Mouse (Mus musculus): ENCODE data around the gene Dab1. TPM values are rescaled to one million over a fixed set of nuclear protein-coding genes. Genes with fewer than 3 reads are reported as not detected.

Dab1 gene
- polyA plus RNA-seq, 1 experiment from 2014 or later: 11.2 TPM

DNA sequence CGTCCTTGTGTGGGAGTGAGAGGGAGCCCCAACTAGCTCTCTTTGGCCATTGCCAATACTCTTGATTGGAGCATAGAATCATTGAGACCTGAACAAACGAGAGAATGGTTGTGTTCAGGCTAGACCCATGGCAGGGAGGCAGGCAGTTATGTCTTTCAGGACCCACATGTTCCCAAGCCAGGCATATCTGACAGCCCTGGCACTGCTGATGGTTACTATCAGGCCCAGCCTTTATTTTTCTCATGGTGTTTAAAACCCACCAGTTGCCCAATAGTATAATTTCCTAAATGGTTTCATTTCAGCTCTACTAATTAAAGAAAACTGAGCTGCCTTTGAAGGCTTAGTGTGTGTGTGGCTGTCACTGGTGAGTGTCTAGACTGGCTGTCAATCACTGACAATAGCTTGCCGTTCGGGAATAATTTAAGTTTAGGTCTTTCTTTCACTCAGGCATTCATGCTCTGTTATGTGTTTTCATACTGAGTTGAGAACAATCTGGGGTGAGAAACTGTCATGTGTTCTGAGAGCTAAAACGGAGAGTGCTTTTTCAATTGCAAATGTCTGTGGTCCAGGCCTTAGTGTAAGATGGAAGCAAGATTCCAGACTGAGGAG lies 17.1 kb downstream of the Dab1 start:
- no peaks in the 10 kb centered on the region for H3K9me3 ChIP-seq
- WGBS: 76% methylated on average over 5 of the region's 5 CpGs
- no peak overlapping the region for H3K27ac ChIP-seq
- H3K4me3 ChIP-seq (replicated peaks): no peak overlapping the region
- H3K4me2 ChIP-seq: no peak overlapping the region
- ATAC-seq (ENCODE audit: insufficient read depth, low FRiP score, low read depth): no peak
- no peaks in the 10 kb centered on the region for H3K4me1 ChIP-seq
- H3K36me3 ChIP-seq: no peaks in the 10 kb centered on the region
- H3K27me3 ChIP-seq (replicated peaks): no peaks in the 10 kb centered on the region
- no peak overlapping the region for H3K9ac ChIP-seq

DNA sequence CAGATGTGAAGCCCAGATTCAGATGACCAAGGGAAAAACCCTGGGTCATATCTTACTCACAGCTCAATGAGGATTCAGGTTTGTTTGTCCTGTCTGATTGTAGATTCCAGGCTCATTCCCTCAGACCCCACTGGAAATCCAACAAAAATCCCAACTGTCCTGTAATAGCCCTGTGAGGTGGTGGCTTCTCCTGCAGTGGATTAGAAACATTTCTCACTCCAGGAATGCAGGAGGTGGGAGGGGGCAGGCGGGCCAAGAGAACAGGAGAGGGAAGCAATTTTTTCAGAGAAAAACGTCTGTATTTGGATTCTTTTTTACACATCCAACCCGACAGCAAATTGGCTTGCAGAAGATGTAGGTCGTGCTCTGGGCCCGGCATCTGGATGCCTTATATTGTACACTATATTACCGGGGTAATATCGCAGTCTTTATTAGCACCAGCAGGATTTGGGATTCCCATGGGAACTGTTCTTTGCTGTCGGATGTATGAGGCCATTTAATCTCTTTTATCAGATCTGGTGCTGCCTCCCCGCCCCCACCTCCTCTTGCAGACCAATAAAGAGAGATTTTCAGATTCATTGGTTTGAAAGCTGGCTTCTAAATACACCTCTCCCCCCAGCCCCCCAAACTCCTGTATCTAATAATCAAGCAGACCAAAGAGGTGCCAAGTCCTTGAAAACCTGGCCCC lies 29.2 kb downstream of the Dab1 start:
- H3K9me3 ChIP-seq: no peaks in the 10 kb centered on the region
- no peaks in the 10 kb centered on the region for H3K27me3 ChIP-seq (replicated peaks)
- H3K4me2 ChIP-seq: no peak overlapping the region
- no peaks in the 10 kb centered on the region for H3K36me3 ChIP-seq
- H3K9ac ChIP-seq: no peak overlapping the region
- H3K4me3 ChIP-seq (replicated peaks): no peak overlapping the region
- no peaks in the 10 kb centered on the region for H3K4me1 ChIP-seq
- no peak for ATAC-seq (ENCODE audit: insufficient read depth, low FRiP score, low read depth)
- no peak overlapping the region for H3K27ac ChIP-seq
- WGBS: 52% methylated on average over 9 of the region's 9 CpGs

DNA sequence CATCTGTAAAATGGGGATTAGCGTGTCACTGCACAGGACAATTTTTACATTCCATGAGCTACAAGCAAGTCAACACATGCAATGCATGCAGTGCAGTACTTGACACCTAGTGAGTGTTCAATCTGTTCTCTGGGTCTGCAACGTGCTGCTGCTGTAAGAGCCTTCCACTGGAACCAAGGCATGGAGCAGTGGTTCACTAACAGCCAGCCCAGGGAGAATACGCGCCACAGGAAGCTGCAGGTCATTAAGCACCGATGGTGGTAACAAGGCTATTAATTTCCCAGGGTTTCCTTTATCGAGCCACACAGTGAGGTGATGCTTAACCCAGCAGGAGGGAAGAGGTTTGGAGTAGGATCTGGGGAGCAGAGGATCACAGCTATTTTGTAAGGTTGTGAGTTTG lies 36.6 kb downstream of the Dab1 start:
- Histone ChIP-seq H3K9me3 (no peaks in the 10 kb centered on the region), H3K36me3 (no peaks in the 10 kb centered on the region), H3K9ac (no peak overlapping the region), H3K27me3 (replicated peaks) (no peaks in the 10 kb centered on the region), H3K4me2 (no peak overlapping the region), H3K4me1 (no peaks in the 10 kb centered on the region), H3K4me3 (replicated peaks) (no peak overlapping the region), H3K27ac (no peak overlapping the region)
- WGBS: 33% methylated on average over 6 of the region's 6 CpGs
- no peak for ATAC-seq (ENCODE audit: insufficient read depth, low FRiP score, low read depth)

DNA sequence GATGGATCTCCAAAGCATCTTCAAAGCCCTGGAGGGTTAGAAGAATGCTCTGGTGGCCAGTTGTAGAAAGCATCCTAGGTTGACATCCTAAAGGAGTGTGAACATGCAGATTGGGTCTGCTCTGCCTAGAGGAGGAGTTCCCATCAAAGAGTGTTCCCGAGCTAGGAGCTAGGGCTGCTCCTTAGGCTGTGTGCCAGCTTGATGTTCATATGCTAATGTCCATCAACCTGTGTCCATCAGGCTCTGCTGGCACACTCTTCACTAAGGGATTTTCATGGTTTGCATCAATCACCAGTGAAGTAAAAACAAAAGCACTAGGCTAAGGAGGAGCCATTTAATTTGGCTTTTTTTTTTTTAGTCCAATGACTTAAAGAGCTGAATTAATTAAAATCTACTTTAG lies 42.2 kb downstream of the Dab1 start:
- H3K36me3 ChIP-seq: no peaks in the 10 kb centered on the region
- 48% methylated on average over 1 of the region's 1 CpGs for WGBS
- no peaks in the 10 kb centered on the region for H3K4me1 ChIP-seq
- H3K4me2 ChIP-seq: no peak overlapping the region
- no peak overlapping the region for H3K4me3 ChIP-seq (replicated peaks)
- no peak overlapping the region for H3K27ac ChIP-seq
- ATAC-seq (ENCODE audit: insufficient read depth, low FRiP score, low read depth): no peak
- H3K9me3 ChIP-seq: no peaks in the 10 kb centered on the region
- H3K9ac ChIP-seq: no peak overlapping the region
- no peaks in the 10 kb centered on the region for H3K27me3 ChIP-seq (replicated peaks)

DNA sequence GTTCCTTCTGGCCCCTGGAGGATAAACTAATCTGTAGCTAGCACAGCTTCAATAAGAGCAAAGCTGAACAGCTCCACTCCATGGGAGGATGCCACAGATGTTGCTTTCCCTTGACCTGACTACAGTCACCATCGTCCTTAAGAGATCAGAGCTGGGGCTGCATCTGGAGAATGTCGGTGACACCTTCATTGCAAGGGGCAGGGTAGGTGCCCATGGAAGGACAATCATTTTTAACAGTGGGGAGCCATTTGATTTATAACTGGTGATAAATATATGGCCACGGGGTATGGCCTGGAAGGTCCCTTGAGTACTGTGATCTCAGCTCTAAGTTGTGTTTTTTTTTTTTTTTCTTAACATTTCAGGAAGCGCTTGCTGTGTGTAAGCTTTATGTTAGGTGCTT lies 48.3 kb downstream of the Dab1 start:
- Histone ChIP-seq H3K4me2 (no peak overlapping the region), H3K9me3 (no peaks in the 10 kb centered on the region), H3K4me1 (no peaks in the 10 kb centered on the region), H3K4me3 (replicated peaks) (no peak overlapping the region), H3K27me3 (replicated peaks) (no peaks in the 10 kb centered on the region), H3K27ac (no peak overlapping the region), H3K9ac (no peak overlapping the region), H3K36me3 (no peaks in the 10 kb centered on the region)
- 64% methylated on average over 4 of the region's 4 CpGs for WGBS
- no peak for ATAC-seq (ENCODE audit: insufficient read depth, low FRiP score, low read depth)

DNA sequence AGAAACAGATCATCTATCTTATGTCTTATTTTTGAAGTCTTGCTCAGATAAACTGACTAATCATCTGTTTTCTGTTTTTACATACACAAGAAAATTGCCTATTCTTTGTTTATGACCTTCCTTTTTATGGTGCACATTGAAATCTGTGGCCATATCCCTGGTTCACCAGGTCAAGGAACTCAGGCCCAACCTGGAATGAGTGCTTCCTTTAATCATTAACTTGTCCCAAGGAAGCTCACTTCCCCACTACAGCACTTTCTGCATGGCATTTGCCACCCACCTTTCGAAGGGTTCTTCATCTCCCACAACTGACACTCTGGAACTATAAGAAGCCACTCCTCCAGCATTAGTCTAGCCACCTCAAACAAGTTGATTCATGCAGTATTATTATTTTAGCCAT lies 58.0 kb downstream of the Dab1 start:
- Histone ChIP-seq H3K4me1 (no peaks in the 10 kb centered on the region), H3K9ac (no peak overlapping the region), H3K27me3 (replicated peaks) (no peaks in the 10 kb centered on the region), H3K9me3 (no peaks in the 10 kb centered on the region), H3K27ac (no peak overlapping the region), H3K4me2 (no peak overlapping the region), H3K4me3 (replicated peaks) (no peak overlapping the region), H3K36me3 (no peaks in the 10 kb centered on the region)
- 45% methylated on average over 1 of the region's 1 CpGs for WGBS
- no peak for ATAC-seq (ENCODE audit: insufficient read depth, low FRiP score, low read depth)

DNA sequence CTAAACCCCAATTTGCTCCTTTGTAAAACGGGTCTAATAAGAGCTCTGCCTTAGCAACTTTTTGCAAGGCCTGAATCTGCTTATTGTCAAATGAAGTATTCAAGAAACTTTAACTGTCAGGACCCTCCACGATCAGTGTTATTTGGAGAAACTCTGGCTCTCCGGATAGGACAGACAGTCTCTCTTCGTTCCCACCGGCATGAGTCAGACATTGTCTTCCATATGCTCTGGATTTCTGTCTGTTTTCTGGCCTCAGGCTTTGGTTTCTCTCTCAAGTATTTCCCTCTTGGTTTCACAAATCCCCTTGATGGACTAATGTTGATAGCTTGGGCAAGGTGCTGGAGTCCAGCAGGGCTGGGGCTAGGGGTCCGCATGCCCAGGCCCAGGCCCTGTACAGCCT lies 59.3 kb downstream of the Dab1 start:
- no peak overlapping the region for H3K4me2 ChIP-seq
- H3K36me3 ChIP-seq: no peaks in the 10 kb centered on the region
- ATAC-seq (ENCODE audit: insufficient read depth, low FRiP score, low read depth): no peak
- H3K9ac ChIP-seq: no peak overlapping the region
- no peaks in the 10 kb centered on the region for H3K27me3 ChIP-seq (replicated peaks)
- H3K4me1 ChIP-seq: no peaks in the 10 kb centered on the region
- WGBS: 74% methylated on average over 6 of the region's 6 CpGs
- no peak overlapping the region for H3K4me3 ChIP-seq (replicated peaks)
- no peak overlapping the region for H3K27ac ChIP-seq
- H3K9me3 ChIP-seq: no peaks in the 10 kb centered on the region

DNA sequence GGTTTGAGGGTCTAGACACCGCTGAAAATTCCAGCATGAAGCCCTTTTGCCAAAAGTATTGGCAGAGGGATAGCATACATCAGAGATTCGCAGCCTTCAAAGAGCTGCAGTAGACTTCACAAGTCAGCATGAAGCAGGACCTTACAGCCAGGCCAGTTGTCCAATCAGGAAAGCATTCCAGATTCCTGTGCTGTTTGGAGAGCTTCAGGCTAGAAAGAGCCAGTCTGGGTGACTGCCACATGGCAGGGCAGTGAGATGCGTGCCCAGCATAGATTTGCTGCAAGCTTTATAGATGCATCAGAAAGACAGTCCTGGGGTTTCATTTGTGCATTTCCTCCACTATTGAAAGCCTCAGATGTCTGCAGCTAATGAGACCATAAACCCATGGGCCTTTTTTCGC lies 66.0 kb downstream of the Dab1 start:
- Histone ChIP-seq H3K27ac (no peak overlapping the region), H3K4me2 (no peak overlapping the region), H3K4me1 (no peaks in the 10 kb centered on the region), H3K4me3 (replicated peaks) (no peak overlapping the region), H3K9me3 (no peaks in the 10 kb centered on the region), H3K9ac (no peak overlapping the region), H3K36me3 (no peaks in the 10 kb centered on the region), H3K27me3 (replicated peaks) (no peaks in the 10 kb centered on the region)
- ATAC-seq (ENCODE audit: insufficient read depth, low FRiP score, low read depth): no peak
- 75% methylated on average over 4 of the region's 4 CpGs for WGBS

DNA sequence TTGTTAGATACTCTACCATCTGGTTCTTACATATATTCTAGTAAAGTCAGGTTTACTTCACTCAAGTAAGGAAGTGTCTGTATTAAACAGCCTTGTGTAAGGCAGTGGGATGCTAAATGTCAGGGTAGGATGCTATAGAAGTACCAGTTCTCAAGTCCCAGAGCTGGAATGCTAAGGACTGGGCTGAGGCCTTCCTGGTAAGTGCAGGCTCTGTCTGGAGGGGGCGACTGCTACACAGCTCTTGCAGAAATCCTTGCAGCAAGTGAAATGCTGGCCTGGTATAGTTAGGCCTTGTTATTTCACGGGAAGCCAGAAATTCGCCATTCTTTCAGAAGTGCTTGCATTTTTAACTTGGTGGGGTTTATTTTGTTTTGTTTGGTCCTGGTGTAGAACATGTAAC lies 72.6 kb downstream of the Dab1 start:
- WGBS: 46% methylated on average over 3 of the region's 3 CpGs
- no peak for ATAC-seq (ENCODE audit: insufficient read depth, low FRiP score, low read depth)
- Histone ChIP-seq H3K4me2 (no peak overlapping the region), H3K9ac (no peak overlapping the region), H3K4me3 (replicated peaks) (no peak overlapping the region), H3K27ac (no peak overlapping the region), H3K9me3 (no peaks in the 10 kb centered on the region), H3K4me1 (no peaks in the 10 kb centered on the region), H3K36me3 (no peaks in the 10 kb centered on the region), H3K27me3 (replicated peaks) (no peaks in the 10 kb centered on the region)

DNA sequence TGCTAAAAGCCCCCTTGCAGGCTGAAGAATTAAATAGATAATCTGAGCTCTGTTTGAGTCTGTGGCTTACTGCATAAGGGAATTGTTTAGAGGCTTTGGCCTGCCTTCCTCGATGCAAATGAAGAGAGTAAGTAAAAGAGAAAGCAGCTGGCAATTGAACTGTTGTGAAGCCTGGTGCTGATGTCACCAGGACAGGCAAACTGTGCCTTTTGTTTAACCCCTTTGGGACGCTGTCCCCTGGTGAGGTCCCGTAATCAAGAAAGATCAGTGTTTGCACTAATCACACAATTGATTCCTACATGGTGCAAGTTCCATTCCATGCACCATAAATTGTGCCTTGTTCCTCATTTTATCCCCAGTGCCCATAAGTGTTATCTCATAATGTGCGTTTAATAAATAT lies 80.6 kb downstream of the Dab1 start:
- no peak overlapping the region for H3K4me3 ChIP-seq (replicated peaks)
- H3K4me1 ChIP-seq: no peaks in the 10 kb centered on the region
- no peaks in the 10 kb centered on the region for H3K36me3 ChIP-seq
- H3K9ac ChIP-seq: no peak overlapping the region
- ATAC-seq (ENCODE audit: insufficient read depth, low FRiP score, low read depth): no peak
- H3K9me3 ChIP-seq: no peaks in the 10 kb centered on the region
- WGBS: 45% methylated on average over 4 of the region's 4 CpGs
- no peak overlapping the region for H3K27ac ChIP-seq
- H3K4me2 ChIP-seq: no peak overlapping the region
- no peaks in the 10 kb centered on the region for H3K27me3 ChIP-seq (replicated peaks)

DNA sequence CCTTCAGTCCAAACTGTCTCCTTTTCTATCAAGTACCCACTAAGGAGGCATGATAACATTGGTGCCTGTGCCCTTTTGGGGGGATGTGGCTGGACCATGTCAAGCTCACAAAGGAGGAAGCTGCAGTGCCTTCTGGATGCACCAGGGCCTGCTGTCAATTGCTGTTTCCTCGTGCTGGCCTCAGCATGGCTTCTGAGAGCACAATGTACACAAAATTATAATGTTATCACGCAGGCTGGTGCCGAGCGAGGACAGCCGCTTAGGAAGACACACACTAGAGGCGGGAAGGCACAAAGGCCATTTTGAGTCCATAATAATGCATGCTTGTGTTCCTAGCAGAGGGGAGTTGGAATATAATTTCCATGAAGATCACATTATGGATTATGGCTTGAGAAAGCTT lies 81.2 kb downstream of the Dab1 start:
- no peaks in the 10 kb centered on the region for H3K4me1 ChIP-seq
- no peak overlapping the region for H3K27ac ChIP-seq
- H3K4me2 ChIP-seq: no peak overlapping the region
- H3K27me3 ChIP-seq (replicated peaks): no peaks in the 10 kb centered on the region
- no peak for ATAC-seq (ENCODE audit: insufficient read depth, low FRiP score, low read depth)
- H3K9me3 ChIP-seq: no peaks in the 10 kb centered on the region
- 48% methylated on average over 6 of the region's 6 CpGs for WGBS
- no peak overlapping the region for H3K9ac ChIP-seq
- H3K36me3 ChIP-seq: no peaks in the 10 kb centered on the region
- H3K4me3 ChIP-seq (replicated peaks): no peak overlapping the region

DNA sequence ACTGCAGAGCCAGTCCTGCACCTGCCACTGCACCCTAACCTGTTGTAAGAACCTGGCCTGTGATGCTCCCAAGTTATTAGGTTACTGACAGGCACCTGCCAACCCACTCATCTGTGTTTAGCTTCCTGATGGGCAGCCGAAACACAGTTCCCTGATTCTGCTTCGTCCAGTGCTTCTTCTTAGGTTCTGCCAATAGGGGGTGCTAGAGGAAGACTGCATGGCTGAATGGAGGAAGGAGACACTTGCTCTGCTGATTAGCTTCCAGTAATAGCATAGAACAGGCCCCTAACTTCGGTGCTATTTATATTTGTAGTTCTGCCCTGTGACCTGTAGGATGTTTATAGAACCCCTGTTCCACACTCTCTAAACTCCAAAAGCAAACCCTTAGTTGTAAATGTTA lies 83.0 kb downstream of the Dab1 start:
- Histone ChIP-seq H3K4me3 (replicated peaks) (no peak overlapping the region), H3K4me1 (no peaks in the 10 kb centered on the region), H3K4me2 (no peak overlapping the region), H3K27ac (no peak overlapping the region), H3K36me3 (no peaks in the 10 kb centered on the region), H3K9ac (no peak overlapping the region), H3K9me3 (no peaks in the 10 kb centered on the region), H3K27me3 (replicated peaks) (no peaks in the 10 kb centered on the region)
- 42% methylated on average over 3 of the region's 3 CpGs for WGBS
- no peak for ATAC-seq (ENCODE audit: insufficient read depth, low FRiP score, low read depth)

DNA sequence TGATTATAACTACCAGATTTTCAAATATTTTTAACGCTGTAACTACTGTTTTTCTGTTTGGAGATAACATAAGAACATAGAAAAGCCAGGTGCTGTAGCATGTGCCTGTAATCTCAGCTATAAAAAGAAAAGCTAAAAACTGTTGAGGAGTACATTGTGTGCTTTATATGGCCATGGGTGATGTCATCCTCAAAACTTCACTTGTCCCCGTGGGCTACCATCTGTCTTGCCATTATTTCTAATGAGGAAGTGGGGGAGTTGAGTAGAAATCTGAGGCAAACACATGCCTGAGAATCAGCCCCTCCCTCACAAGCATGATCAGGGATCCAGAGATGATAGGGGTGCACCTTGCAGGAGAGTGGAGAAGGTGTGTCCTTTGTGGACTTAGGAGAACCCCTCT lies 85.3 kb downstream of the Dab1 start:
- no peak for ATAC-seq (ENCODE audit: insufficient read depth, low FRiP score, low read depth)
- Histone ChIP-seq H3K27me3 (replicated peaks) (no peaks in the 10 kb centered on the region), H3K4me3 (replicated peaks) (no peak overlapping the region), H3K4me1 (no peaks in the 10 kb centered on the region), H3K36me3 (no peaks in the 10 kb centered on the region), H3K27ac (no peak overlapping the region), H3K9ac (no peak overlapping the region), H3K9me3 (no peaks in the 10 kb centered on the region), H3K4me2 (no peak overlapping the region)
- WGBS: 63% methylated on average over 2 of the region's 2 CpGs
